Mouse (Mus musculus): ENCODE measurements around the gene Prss50. TPM values are rescaled to one million over a fixed set of nuclear protein-coding genes. Genes with fewer than 3 reads are reported as not detected.

Prss50 gene
- total and polyA plus RNA-seq, 2 experiments: not detected

DNA sequence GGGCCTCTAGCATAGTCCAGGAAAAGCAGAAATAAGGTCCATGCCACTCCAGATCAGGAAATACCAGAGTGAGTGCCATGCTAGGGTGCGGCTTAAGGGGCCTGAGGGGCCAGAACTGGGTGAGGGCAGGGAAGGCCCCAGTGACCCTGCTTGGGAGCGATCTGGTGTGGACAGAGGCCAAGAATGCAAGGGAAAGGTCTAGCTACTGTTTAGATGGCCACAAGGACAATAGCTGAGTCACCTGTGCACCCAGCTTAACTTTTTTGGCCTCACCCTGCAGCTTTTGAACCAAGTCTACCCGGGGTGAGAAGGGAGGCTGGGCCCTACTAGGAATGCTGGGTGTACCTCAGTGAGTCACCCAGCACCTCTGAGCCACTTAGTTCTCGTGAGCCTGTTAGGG, 23.0 kb downstream of the Prss50 start:
- Histone ChIP-seq H3K27ac (replicated peaks; ENCODE audit: insufficient read depth, low read depth, low read length) (peak overlapping the region; percentile 70), H3K4me3 (ENCODE audit: insufficient read depth, low read depth, low read length) (peak overlapping the region; percentile 65), H3K9ac (ENCODE audit: low read depth, low read length) (peak overlapping the region; percentile 66), H3K36me3 (ENCODE audit: control insufficient read depth, insufficient read depth, low read length) (peaks cover 2% of the 10 kb centered on the region; the same call in 1 of the 2 replicates), H3K27me3 (ENCODE audit: control insufficient read depth, insufficient read depth, low read length) (no peaks in the 10 kb centered on the region), H3K79me2 (ENCODE audit: control insufficient read depth, insufficient read depth, low read length) (peaks cover 13% of the 10 kb centered on the region; the same call in 1 of the 2 replicates), H3K4me1 (ENCODE audit: control insufficient read depth, insufficient read depth, low read length) (peaks cover 26% of the 10 kb centered on the region)
- no peak for TF ChIP-seq POLR2A (IDR thresholded peaks at IDR 0.05; ENCODE audit: extremely low read depth, insufficient read depth, low read length)
- no peak for TF ChIP-seq CTCF (IDR thresholded peaks at IDR 0.05; ENCODE audit: low read depth, low read length)
- DNase-seq (ENCODE audit: extremely low read depth, low read depth, low spot score): peak; percentile 89
- 8% methylated on average over 4 of the region's 4 CpGs for WGBS

DNA sequence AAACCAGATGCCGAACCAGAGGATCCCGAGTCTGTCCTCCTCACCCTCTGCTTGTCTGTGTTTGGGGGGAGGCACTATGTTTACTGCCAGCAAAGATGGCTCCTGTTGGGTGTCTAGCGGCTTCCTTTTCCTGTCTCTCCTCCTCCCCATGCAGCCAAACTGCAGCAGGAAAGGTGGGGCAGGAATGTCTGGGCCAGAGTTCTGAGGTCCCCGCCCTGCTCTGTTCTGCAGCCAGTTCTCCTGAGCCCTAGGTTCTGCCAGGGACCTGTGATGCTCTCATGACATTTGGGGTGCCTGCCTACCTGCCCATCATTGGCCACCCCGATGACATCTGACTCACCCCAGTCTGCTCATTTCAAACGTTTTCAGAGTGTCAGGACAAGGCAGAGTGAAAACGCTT, 24.2 kb downstream of the Prss50 start:
- H3K4me1 ChIP-seq (ENCODE audit: control insufficient read depth, insufficient read depth, low read length): peaks cover 19% of the 10 kb centered on the region
- no peak overlapping the region for H3K9ac ChIP-seq (ENCODE audit: low read depth, low read length)
- 74% methylated on average over 7 of the region's 7 CpGs for WGBS
- no peak for DNase-seq (ENCODE audit: extremely low read depth, low read depth, low spot score)
- H3K4me3 ChIP-seq (ENCODE audit: insufficient read depth, low read depth, low read length): no peak overlapping the region
- TF ChIP-seq CTCF (IDR thresholded peaks at IDR 0.05; ENCODE audit: low read depth, low read length) (no peak), POLR2A (IDR thresholded peaks at IDR 0.05; ENCODE audit: extremely low read depth, insufficient read depth, low read length) (no peak)
- H3K79me2 ChIP-seq (ENCODE audit: control insufficient read depth, insufficient read depth, low read length): peaks cover 13% of the 10 kb centered on the region; the same call in 1 of the 2 replicates
- H3K27ac ChIP-seq (replicated peaks; ENCODE audit: insufficient read depth, low read depth, low read length): no peak overlapping the region
- no peaks in the 10 kb centered on the region for H3K27me3 ChIP-seq (ENCODE audit: control insufficient read depth, insufficient read depth, low read length)
- H3K36me3 ChIP-seq (ENCODE audit: control insufficient read depth, insufficient read depth, low read length): peaks cover 2% of the 10 kb centered on the region; the same call in 1 of the 2 replicates

DNA sequence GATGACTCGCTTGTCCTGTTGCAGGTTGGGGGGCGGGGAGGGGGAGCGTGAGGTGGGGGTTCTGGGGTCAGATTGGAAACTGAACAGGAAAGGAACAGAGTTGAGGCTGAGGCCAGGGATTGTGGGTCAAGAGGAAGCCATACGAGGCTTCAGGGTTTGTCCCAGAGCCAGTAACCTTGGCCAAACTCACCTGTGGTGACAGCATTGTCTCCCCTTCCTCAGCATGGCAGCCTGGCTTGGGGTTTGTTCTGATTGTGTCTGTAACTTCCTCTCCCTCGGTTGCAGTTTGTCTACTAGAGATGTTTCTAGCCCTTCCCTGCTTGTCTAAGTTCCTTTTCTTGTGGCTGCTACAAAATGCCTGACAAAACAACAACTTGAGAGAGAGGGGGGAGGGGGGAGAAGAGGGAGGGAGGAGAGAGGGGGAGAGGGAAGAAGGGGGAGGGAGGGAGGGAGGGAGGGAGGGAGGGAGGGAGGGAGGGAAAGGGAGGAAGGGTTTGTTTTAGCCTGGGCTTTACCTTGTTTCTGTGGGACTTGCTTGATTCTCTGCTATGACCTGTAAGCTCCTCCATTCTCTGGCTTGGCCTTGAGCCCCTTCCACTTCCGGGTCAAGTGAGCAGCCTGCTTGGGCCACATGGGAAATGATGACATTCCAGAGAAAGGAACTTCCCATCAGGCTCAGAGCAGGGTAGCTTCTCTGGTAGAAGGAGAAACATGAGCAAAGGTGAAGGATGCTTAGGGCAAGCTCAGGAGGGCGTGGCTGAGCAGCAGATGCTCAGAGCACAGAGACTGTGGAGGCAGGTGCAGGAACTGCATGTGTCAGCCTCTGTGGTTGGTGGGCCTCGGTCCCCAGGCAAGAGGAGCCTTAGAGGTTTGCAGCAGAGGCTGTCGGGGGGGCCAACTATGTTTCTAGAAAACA, 29.9 kb downstream of the Prss50 start:
- TF ChIP-seq CTCF (IDR thresholded peaks at IDR 0.05; ENCODE audit: low read depth, low read length) (no peak), POLR2A (IDR thresholded peaks at IDR 0.05; ENCODE audit: extremely low read depth, insufficient read depth, low read length) (no peak)
- Histone ChIP-seq H3K4me3 (ENCODE audit: insufficient read depth, low read depth, low read length) (no peak overlapping the region), H3K27ac (replicated peaks; ENCODE audit: insufficient read depth, low read depth, low read length) (no peak overlapping the region), H3K36me3 (ENCODE audit: control insufficient read depth, insufficient read depth, low read length) (peaks cover 4% of the 10 kb centered on the region; the same call in 1 of the 2 replicates), H3K79me2 (ENCODE audit: control insufficient read depth, insufficient read depth, low read length) (no peaks in the 10 kb centered on the region), H3K9ac (ENCODE audit: low read depth, low read length) (no peak overlapping the region), H3K4me1 (ENCODE audit: control insufficient read depth, insufficient read depth, low read length) (peaks cover 7% of the 10 kb centered on the region), H3K27me3 (ENCODE audit: control insufficient read depth, insufficient read depth, low read length) (no peaks in the 10 kb centered on the region)
- WGBS: 76% methylated on average over 9 of the region's 9 CpGs
- no peak for DNase-seq (ENCODE audit: extremely low read depth, low read depth, low spot score)

DNA sequence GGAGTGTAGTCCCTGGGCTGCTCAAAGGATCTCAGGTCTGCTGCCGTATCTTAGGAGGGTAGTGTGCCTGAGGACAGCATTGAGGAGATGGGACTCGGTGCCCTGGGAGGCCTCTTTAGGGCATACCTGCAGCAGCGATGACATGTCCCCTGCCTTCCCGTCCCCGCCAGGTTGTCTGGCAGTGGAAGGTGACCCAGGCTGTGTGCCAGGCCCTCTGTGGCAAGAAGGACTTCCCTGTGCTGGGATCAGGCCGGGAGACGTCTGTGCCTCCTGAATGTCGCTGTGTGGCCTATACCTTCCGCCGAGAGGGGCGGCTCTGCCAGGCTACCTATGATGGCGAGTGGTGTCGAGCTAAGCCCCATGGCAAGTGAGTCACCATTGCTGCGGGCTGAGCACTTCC, 31.2 kb downstream of the Prss50 start:
- Histone ChIP-seq H3K4me1 (ENCODE audit: control insufficient read depth, insufficient read depth, low read length) (peaks cover 7% of the 10 kb centered on the region), H3K27me3 (ENCODE audit: control insufficient read depth, insufficient read depth, low read length) (no peaks in the 10 kb centered on the region), H3K4me3 (ENCODE audit: insufficient read depth, low read depth, low read length) (no peak overlapping the region), H3K36me3 (ENCODE audit: control insufficient read depth, insufficient read depth, low read length) (peaks cover 8% of the 10 kb centered on the region; the same call in 1 of the 2 replicates), H3K27ac (replicated peaks; ENCODE audit: insufficient read depth, low read depth, low read length) (no peak overlapping the region), H3K9ac (ENCODE audit: low read depth, low read length) (no peak overlapping the region), H3K79me2 (ENCODE audit: control insufficient read depth, insufficient read depth, low read length) (no peaks in the 10 kb centered on the region)
- peak; percentile 69 for DNase-seq (ENCODE audit: extremely low read depth, low read depth, low spot score)
- TF ChIP-seq CTCF (IDR thresholded peaks at IDR 0.05; ENCODE audit: low read depth, low read length): no peak
- 61% methylated on average over 14 of the region's 14 CpGs for WGBS

DNA sequence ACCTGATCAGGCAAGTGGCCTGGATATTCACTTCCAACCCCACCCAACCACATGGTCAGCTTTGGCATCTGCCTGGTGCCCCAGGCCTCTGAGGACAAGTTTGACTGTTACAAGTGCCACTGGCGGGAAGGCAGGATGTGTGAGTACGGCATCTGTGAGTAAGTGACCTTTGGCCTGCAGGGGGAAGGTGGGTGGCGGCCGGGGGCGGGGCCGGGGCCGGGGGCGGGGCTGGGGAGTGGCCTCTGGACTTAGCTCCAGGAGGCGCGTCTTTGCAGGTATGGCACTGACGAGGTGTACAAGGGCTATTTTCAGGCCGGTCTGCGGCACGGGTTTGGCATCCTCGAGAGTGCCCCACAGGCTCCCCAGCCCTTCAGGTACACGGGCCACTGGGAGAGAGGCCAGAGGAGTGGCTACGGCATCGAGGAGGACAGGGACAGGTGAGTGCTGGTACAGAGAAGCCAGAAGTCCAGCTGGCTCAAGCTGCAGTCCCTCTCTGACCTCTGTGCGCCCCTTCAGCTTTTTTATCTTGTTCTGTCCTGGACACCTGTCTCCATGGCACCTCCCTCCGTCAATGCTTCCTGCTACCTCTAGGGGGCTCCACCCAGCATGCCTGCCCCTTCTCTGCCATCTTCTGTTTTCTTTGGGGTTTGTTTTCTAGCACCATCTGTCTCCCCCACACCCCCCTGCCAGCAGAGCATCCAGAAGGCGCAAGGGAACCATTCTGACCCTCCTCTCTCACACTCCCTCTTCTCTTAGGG, 32.4 kb downstream of the Prss50 start:
- Histone ChIP-seq H3K27ac (replicated peaks; ENCODE audit: insufficient read depth, low read depth, low read length) (peak overlapping the region; percentile 47), H3K27me3 (ENCODE audit: control insufficient read depth, insufficient read depth, low read length) (no peaks in the 10 kb centered on the region), H3K36me3 (ENCODE audit: control insufficient read depth, insufficient read depth, low read length) (peaks cover 10% of the 10 kb centered on the region; the same call in 1 of the 2 replicates), H3K9ac (ENCODE audit: low read depth, low read length) (peak overlapping the region; percentile 47; the same call in 1 of the 2 replicates), H3K4me1 (ENCODE audit: control insufficient read depth, insufficient read depth, low read length) (peaks cover 7% of the 10 kb centered on the region), H3K4me3 (ENCODE audit: insufficient read depth, low read depth, low read length) (peak overlapping the region; percentile 13; the same call in 1 of the 2 replicates), H3K79me2 (ENCODE audit: control insufficient read depth, insufficient read depth, low read length) (no peaks in the 10 kb centered on the region)
- TF ChIP-seq CTCF (IDR thresholded peaks at IDR 0.05; ENCODE audit: low read depth, low read length) (peak; percentile 67), POLR2A (IDR thresholded peaks at IDR 0.05; ENCODE audit: extremely low read depth, insufficient read depth, low read length) (no peak)
- 15% methylated on average over 21 of the region's 21 CpGs for WGBS
- DNase-seq (ENCODE audit: extremely low read depth, low read depth, low spot score): peak; percentile 77
